Mouse (Mus musculus): ENCODE data around the gene Rhod. TPM values are rescaled to one million over a fixed set of nuclear protein-coding genes. Genes with fewer than 3 reads are reported as not detected.
A peak's percentile ranks its signal among the peaks of the same experiment; 100 is the strongest.

Rhod gene
- polyA plus RNA-seq, 1 experiment from 2014 or later: 25.0 TPM

DNA sequence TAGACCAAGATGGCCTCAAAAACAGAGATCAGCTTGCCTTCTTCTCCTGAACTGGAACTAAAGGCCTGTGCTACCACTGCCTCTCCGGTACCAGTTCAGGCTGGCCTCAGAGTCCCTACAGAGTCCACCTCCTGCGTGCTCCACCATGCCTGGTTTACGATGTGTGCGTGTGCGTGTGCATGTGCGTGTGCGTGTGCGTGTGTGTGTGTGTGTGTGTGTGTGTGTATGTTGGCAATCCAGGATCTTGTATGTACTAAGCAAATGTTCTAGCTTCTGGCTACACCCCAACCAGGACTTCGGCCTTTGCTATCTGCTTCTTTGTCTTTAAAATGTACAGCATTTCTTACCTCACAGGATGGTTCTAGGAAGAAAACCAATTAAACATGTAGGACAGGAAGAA, 10.0 kb upstream of the Rhod start:
- H3K4me3 ChIP-seq: no peak overlapping the region
- WGBS: 92% methylated on average over 9 of the region's 9 CpGs

DNA sequence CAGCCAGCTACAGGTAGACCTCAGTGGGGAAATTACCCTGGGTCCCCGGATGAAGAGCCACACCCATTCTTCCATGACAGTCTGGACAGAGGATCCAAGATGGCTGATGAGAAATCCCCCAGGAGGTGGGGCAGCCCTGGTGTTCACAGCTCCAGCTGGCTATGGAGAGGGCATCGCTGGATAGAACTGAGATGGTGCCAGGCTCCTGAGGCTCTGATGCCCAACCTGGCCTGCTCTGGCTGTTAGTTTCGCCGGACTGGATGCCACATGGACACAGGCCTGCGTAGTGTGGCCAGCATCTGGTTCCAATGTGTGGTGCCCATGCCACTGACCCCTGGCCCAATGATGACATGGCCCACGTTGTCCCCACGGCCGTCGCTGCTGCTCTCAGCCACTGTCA, 8.2 kb upstream of the Rhod start:
- no peaks in the 10 kb centered on the region for H3K27me3 ChIP-seq (replicated peaks)
- H3K4me3 ChIP-seq: no peak overlapping the region
- 89% methylated on average over 9 of the region's 9 CpGs for WGBS
- H3K4me1 ChIP-seq: 0 out of 2 replicates have a peak, but pooled peaks cover 2% of the 10 kb centered on the region
- H3K27ac ChIP-seq (replicated peaks): no peak overlapping the region
- no peak for ATAC-seq (ENCODE audit: extremely low read depth, insufficient number of reproducible peaks, low FRiP score, low TSS enrichment)
- H3K4me2 ChIP-seq: no peak overlapping the region
- H3K36me3 ChIP-seq: no peaks in the 10 kb centered on the region
- no peak overlapping the region for H3K9ac ChIP-seq
- no peaks in the 10 kb centered on the region for H3K9me3 ChIP-seq

More for the DNA sequence above, 10.0 kb upstream of the Rhod start:
- Histone ChIP-seq H3K9me3 (no peaks in the 10 kb centered on the region), H3K4me2 (no peak overlapping the region), H3K9ac (no peak overlapping the region), H3K27ac (replicated peaks) (no peak overlapping the region), H3K27me3 (replicated peaks) (no peaks in the 10 kb centered on the region), H3K4me1 (0 out of 2 replicates have a peak, but pooled peaks cover 2% of the 10 kb centered on the region), H3K36me3 (no peaks in the 10 kb centered on the region)
- ATAC-seq (ENCODE audit: extremely low read depth, insufficient number of reproducible peaks, low FRiP score, low TSS enrichment): no peak

- Histone ChIP-seq H3K36me3 (no peaks in the 10 kb centered on the region), H3K4me2 (no peak overlapping the region), H3K9me3 (no peaks in the 10 kb centered on the region), H3K27me3 (replicated peaks) (no peaks in the 10 kb centered on the region), H3K9ac (no peak overlapping the region), H3K27ac (replicated peaks) (no peak overlapping the region), H3K4me3 (no peak overlapping the region), H3K4me1 (peaks cover 6% of the 10 kb centered on the region)
- 79% methylated on average over 8 of the region's 8 CpGs for WGBS
- ATAC-seq (ENCODE audit: extremely low read depth, insufficient number of reproducible peaks, low FRiP score, low TSS enrichment): no peak
Observed at GRCm38 (mm10) chr19:4446661-4447420, 7.6 kb upstream of the Rhod start.

DNA sequence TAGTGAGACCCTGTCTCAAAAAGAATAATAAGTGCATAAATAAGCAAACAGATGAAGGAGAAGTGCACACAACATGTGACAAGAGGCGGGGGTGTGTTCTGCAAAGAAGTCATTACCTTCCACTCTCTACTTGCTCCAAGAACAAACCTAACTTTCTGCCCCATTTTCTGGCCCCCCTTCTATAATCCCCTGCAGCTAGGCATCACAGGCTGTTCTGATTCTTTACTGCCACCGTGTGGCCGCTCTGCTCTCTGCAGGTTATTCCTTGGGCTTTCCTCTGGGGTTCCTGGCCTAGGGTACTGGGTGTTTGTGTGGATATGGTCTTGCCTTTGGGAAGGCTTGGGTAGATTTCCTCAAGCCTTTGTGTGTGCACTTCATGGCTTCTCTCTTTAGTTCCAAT, 3.2 kb upstream of the Rhod start:
- ATAC-seq (ENCODE audit: extremely low read depth, insufficient number of reproducible peaks, low FRiP score, low TSS enrichment): no peak
- no peaks in the 10 kb centered on the region for H3K27me3 ChIP-seq (replicated peaks)
- no peaks in the 10 kb centered on the region for H3K9me3 ChIP-seq
- no peak overlapping the region for H3K9ac ChIP-seq
- peak overlapping the region; percentile 10; the same call in 1 of the 2 replicates for H3K4me2 ChIP-seq
- H3K4me1 ChIP-seq: peaks cover 39% of the 10 kb centered on the region
- no peaks in the 10 kb centered on the region for H3K36me3 ChIP-seq
- peak overlapping the region; percentile 66 for H3K27ac ChIP-seq (replicated peaks)
- 3% methylated on average over 3 of the region's 3 CpGs for WGBS
- H3K4me3 ChIP-seq: no peak overlapping the region

GRCm38 (mm10) chr19:4441621-4442161, 2.5 kb upstream of the Rhod start:
- Histone ChIP-seq H3K4me1 (peaks cover 40% of the 10 kb centered on the region), H3K36me3 (no peaks in the 10 kb centered on the region), H3K9ac (peak overlapping the region; percentile 52; the same call in 1 of the 2 replicates), H3K9me3 (no peaks in the 10 kb centered on the region), H3K4me3 (no peak overlapping the region), H3K4me2 (peak overlapping the region; percentile 10), H3K27ac (replicated peaks) (peak overlapping the region; percentile 66), H3K27me3 (replicated peaks) (no peaks in the 10 kb centered on the region)
- WGBS: 31% methylated on average over 10 of the region's 10 CpGs
- ATAC-seq (ENCODE audit: extremely low read depth, insufficient number of reproducible peaks, low FRiP score, low TSS enrichment): no peak

- 24% methylated on average over 6 of the region's 6 CpGs for WGBS
- H3K4me2 ChIP-seq: 0 out of 2 replicates have a peak overlapping the region, but pooled peaks have one; percentile 90
- H3K4me3 ChIP-seq: no peak overlapping the region
- no peaks in the 10 kb centered on the region for H3K27me3 ChIP-seq (replicated peaks)
- peaks cover 4% of the 10 kb centered on the region; the same call in 1 of the 2 replicates for H3K36me3 ChIP-seq
- H3K9ac ChIP-seq: 0 out of 2 replicates have a peak overlapping the region, but pooled peaks have one; percentile 52
- H3K9me3 ChIP-seq: no peaks in the 10 kb centered on the region
- peak overlapping the region; percentile 66; the same call in 1 of the 2 replicates for H3K27ac ChIP-seq (replicated peaks)
- ATAC-seq (ENCODE audit: extremely low read depth, insufficient number of reproducible peaks, low FRiP score, low TSS enrichment): no peak
- H3K4me1 ChIP-seq: peaks cover 46% of the 10 kb centered on the region
Observed at GRCm38 (mm10) chr19:4441090-4441591, 1.9 kb upstream of the Rhod start.

DNA sequence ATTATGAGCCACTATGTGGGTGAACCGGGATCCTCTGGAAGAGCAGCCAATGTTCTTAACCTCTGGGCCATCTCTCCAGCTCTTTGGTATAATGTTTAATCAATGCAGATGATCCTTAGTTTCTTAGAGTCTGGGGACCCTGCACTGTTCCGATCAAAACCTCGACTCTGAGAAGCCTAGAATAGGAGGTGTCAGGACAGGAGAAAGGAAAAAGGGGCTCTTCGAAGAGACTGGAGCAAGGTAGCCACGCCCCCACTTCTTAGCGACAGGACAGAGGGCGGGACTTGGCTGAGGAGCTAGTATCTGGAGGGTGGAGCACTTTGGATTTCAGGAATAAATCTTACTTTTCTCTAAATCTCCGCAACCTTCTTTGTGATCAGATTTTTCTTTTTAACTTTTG, 990 bp upstream of the Rhod start:
- H3K27ac ChIP-seq (replicated peaks): no peak overlapping the region
- H3K9me3 ChIP-seq: no peaks in the 10 kb centered on the region
- peak overlapping the region; percentile 93; the same call in 1 of the 2 replicates for H3K9ac ChIP-seq
- H3K4me1 ChIP-seq: peaks cover 48% of the 10 kb centered on the region
- WGBS: 12% methylated on average over 8 of the region's 8 CpGs
- no peaks in the 10 kb centered on the region for H3K27me3 ChIP-seq (replicated peaks)
- H3K4me3 ChIP-seq: peak overlapping the region; percentile 85
- no peak for ATAC-seq (ENCODE audit: extremely low read depth, insufficient number of reproducible peaks, low FRiP score, low TSS enrichment)
- H3K36me3 ChIP-seq: peaks cover 13% of the 10 kb centered on the region
- H3K4me2 ChIP-seq: peak overlapping the region; percentile 90

GRCm38 (mm10) chr19:4438791-4439160, 456 bp downstream of the Rhod start:
- ATAC-seq (ENCODE audit: extremely low read depth, insufficient number of reproducible peaks, low FRiP score, low TSS enrichment): no peak
- peak overlapping the region; percentile 93 for H3K9ac ChIP-seq
- peak overlapping the region; percentile 85 for H3K4me3 ChIP-seq
- peaks cover 16% of the 10 kb centered on the region for H3K36me3 ChIP-seq
- H3K9me3 ChIP-seq: no peaks in the 10 kb centered on the region
- 5% methylated on average over 8 of the region's 8 CpGs for WGBS
- H3K27me3 ChIP-seq (replicated peaks): no peaks in the 10 kb centered on the region
- peaks cover 48% of the 10 kb centered on the region for H3K4me1 ChIP-seq
- H3K27ac ChIP-seq (replicated peaks): peak overlapping the region; percentile 53
- peak overlapping the region; percentile 90 for H3K4me2 ChIP-seq

DNA sequence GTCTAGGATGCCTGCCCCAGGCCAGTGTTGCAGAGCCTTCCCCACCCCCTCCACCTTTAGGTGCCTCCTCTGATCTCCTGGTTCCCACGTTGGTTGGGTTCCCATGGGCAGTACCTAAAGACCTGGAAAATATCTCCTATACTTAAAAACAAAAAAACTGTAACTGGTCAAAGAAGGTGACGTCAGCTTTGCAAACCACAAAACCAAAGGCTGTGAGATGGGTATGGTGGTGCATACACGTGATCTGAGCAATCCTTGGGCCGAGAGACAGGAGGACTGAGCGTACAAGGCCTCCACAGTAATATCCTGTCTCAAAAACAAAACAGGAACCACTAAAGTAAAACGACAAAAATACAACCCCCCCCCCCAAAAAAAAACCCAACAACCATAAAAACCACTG, 1.3 kb downstream of the Rhod start:
- H3K4me1 ChIP-seq: peaks cover 48% of the 10 kb centered on the region
- H3K36me3 ChIP-seq: peaks cover 16% of the 10 kb centered on the region
- 0 out of 2 replicates have a peak overlapping the region, but pooled peaks have one; percentile 90 for H3K4me2 ChIP-seq
- no peak overlapping the region for H3K27ac ChIP-seq (replicated peaks)
- H3K4me3 ChIP-seq: no peak overlapping the region
- H3K27me3 ChIP-seq (replicated peaks): no peaks in the 10 kb centered on the region
- no peaks in the 10 kb centered on the region for H3K9me3 ChIP-seq
- H3K9ac ChIP-seq: no peak overlapping the region
- 67% methylated on average over 6 of the region's 6 CpGs for WGBS
- no peak for ATAC-seq (ENCODE audit: extremely low read depth, insufficient number of reproducible peaks, low FRiP score, low TSS enrichment)

- H3K4me2 ChIP-seq: no peak overlapping the region
- WGBS: 34% methylated on average over 3 of the region's 3 CpGs
- no peaks in the 10 kb centered on the region for H3K9me3 ChIP-seq
- no peak overlapping the region for H3K9ac ChIP-seq
- H3K27ac ChIP-seq (replicated peaks): no peak overlapping the region
- ATAC-seq (ENCODE audit: extremely low read depth, insufficient number of reproducible peaks, low FRiP score, low TSS enrichment): no peak
- H3K4me1 ChIP-seq: peaks cover 37% of the 10 kb centered on the region
- peaks cover 28% of the 10 kb centered on the region for H3K36me3 ChIP-seq
- no peaks in the 10 kb centered on the region for H3K27me3 ChIP-seq (replicated peaks)
- H3K4me3 ChIP-seq: no peak overlapping the region
Observed at GRCm38 (mm10) chr19:4436254-4436653, 3.0 kb downstream of the Rhod start.

GRCm38 (mm10) chr19:4434999-4435398, 4.2 kb downstream of the Rhod start:
- no peak for ATAC-seq (ENCODE audit: extremely low read depth, insufficient number of reproducible peaks, low FRiP score, low TSS enrichment)
- H3K4me1 ChIP-seq: peaks cover 25% of the 10 kb centered on the region
- H3K4me2 ChIP-seq: no peak overlapping the region
- H3K27me3 ChIP-seq (replicated peaks): no peaks in the 10 kb centered on the region
- H3K27ac ChIP-seq (replicated peaks): no peak overlapping the region
- no peak overlapping the region for H3K9ac ChIP-seq
- H3K36me3 ChIP-seq: peaks cover 40% of the 10 kb centered on the region
- H3K9me3 ChIP-seq: no peaks in the 10 kb centered on the region
- H3K4me3 ChIP-seq: no peak overlapping the region
- 91% methylated on average over 1 of the region's 1 CpGs for WGBS

Data from heart, embryonic 13.5 days (tissue).